Mouse (Mus musculus) bone marrow, adult 2 months (tissue): ENCODE data around the gene Olfr70.

Experiments used
- CTCF ChIP-seq: fragments of 200-500 bp; IDR thresholded peaks from 2 replicates; pipeline ENCODE4 v1.5.1; 2011; ENCODE audit warnings: low read length, control low read depth; ENCODE audit not compliant: control insufficient read depth, insufficient read depth
- POLR2A ChIP-seq: fragments of 200-500 bp; IDR thresholded peaks from 2 replicates; pipeline ENCODE4 v1.6.1; 2011; ENCODE audit warnings: low read depth, mild to moderate bottlenecking, control low read depth, low read length, borderline replicate concordance; ENCODE audit not compliant: control insufficient read depth

DNA sequence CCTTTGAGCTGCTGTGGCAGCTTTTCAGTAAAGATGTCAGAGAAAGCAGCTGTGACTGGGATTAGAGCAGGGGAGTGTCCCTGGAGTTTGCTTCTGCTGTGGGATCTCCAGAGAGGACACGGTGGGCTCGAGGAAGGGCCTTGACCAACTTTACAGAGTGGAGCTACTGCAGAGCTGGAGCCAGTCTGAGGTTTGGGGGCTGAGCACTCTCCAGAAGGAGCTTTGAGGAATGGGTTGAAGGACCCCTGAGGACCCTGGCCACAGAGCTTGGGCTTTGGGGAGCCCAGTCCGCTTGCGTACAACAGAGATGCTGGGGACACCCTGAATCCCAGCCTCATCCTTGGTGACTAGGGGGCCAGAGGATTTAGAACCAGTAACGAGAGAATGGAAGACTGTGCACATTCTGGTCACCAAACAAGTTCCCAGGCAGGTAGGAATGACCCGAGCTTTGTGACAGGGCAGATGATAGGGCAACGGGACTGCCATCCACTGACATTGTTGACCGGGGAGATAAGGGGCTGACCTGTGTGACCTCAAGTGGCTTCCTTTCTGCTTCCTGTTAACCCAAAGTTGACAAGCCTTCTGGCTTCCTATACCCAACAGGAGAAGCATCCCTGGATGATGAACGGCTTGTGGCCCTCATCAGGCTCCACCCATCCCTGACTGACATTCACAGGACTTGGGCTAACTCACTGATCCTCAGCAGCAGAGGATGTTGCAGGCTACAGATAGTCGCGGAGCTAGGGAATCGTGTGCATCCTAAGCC, 25.8 kb upstream of the Olfr70 start:
- TF ChIP-seq POLR2A (no peak), CTCF (no peak)
